Mouse (Mus musculus) small intestine, adult 2 months (tissue): ENCODE measurements around the gene Hoxd10.

Experiments
- CTCF ChIP-seq: fragments of 200-500 bp; IDR thresholded peaks from 2 replicates; pipeline ENCODE4 v1.5.1; 2012; ENCODE audit warnings: low read depth, mild to moderate bottlenecking, control low read depth, inconsistent platforms, low read length, moderate library complexity, mixed read lengths; ENCODE audit not compliant: insufficient replicate concordance, insufficient read length; ENCODE audit errors: extremely low read depth
- POLR2A ChIP-seq: fragments of 200-500 bp; IDR thresholded peaks from 2 replicates; pipeline ENCODE4 v1.6.1; 2012; ENCODE audit warnings: low read depth, mild to moderate bottlenecking, control low read depth, inconsistent platforms, low read length, moderate library complexity

- TF ChIP-seq CTCF (no peak), POLR2A (no peak)
Measured at GRCm38 (mm10) chr2:74657251-74658023, 34.3 kb upstream of the Hoxd10 start.
